Mouse (Mus musculus) small intestine, adult 2 months (tissue): ENCODE results near the gene Gm44502.

ENCODE experiments used
- CTCF ChIP-seq: fragments of 200-500 bp; IDR thresholded peaks from 2 replicates; pipeline ENCODE4 v1.5.1; 2012; ENCODE audit warnings: low read depth, mild to moderate bottlenecking, control low read depth, inconsistent platforms, low read length, moderate library complexity, mixed read lengths; ENCODE audit not compliant: insufficient replicate concordance, insufficient read length; ENCODE audit errors: extremely low read depth
- POLR2A ChIP-seq: fragments of 200-500 bp; IDR thresholded peaks from 2 replicates; pipeline ENCODE4 v1.6.1; 2012; ENCODE audit warnings: low read depth, mild to moderate bottlenecking, control low read depth, inconsistent platforms, low read length, moderate library complexity

- TF ChIP-seq CTCF (no peak), POLR2A (no peak; the same call in 1 of the 2 replicates)
Observed at GRCm38 (mm10) chr15:89377938-89378828, 51.3 kb downstream of the Gm44502 start.
